Comparison of ENCODE assay signal across 17 mouse cellular contexts in the genomic region with DNA sequence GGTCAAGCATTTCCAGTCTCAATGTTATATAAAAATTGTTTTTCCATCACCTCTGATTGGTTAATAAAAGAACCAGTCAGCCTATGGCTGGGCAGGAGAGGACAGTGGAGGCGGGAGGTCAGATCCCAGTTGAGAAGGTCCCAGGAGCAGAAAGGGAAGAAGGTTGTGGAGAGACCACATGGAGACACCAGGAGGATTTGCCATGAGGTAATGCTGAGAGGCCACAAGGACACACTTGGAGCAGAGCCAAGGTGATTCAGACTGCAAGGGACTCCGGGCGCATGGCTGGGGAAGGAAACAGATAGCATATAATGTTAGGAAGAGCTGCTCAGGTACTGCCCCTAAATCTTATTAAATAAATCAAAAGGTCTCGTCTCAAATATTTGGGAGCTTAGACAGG. TPM values are rescaled to one million over a fixed set of nuclear protein-coding genes. Genes with fewer than 3 reads are reported as not detected.
DNase-seq lines count a peak whose midpoint lies in the region; ATAC-seq and TF ChIP-seq lines count a peak whose summit lies in the region.
"Had no signal": no experiment of that assay in that cellular context is flagged by ENCODE, and none has a peak within 500 bp of the region (broad histone marks: within the 10 kb centered on the region; RNA-seq: fewer than 3 reads in every experiment).

No protein-coding gene starts in this region.

- no peak for TF ChIP-seq EP300 in stomach, postnatal 0 days (optimal IDR thresholded peaks at IDR 0.05)

- TF ChIP-seq CTCF in lung, adult 2 months (IDR thresholded peaks at IDR 0.05; ENCODE audit: insufficient read depth, low read length): no peak
- TF ChIP-seq CTCF in stomach, postnatal 0 days (IDR thresholded peaks at IDR 0.05; ENCODE audit: low read depth): no peak

- peaks cover 17% of the 10 kb centered on the region for H3K36me3 ChIP-seq in embryonic facial prominence, embryonic 14.5 days (ENCODE audit: control insufficient read depth, insufficient read depth, low read length)
- H3K36me3 ChIP-seq in embryonic facial prominence, embryonic 10.5 days (replicated peaks): peaks cover 16% of the 10 kb centered on the region
- H3K36me3 ChIP-seq in stomach, postnatal 0 days (ENCODE audit: control insufficient read depth, insufficient read depth, low read length): peaks cover 10% of the 10 kb centered on the region

- no peaks in the 10 kb centered on the region for H3K9me3 ChIP-seq in embryonic facial prominence, embryonic 14.5 days (ENCODE audit: control insufficient read depth, low read length)
- no peaks in the 10 kb centered on the region for H3K9me3 ChIP-seq in embryonic facial prominence, embryonic 10.5 days
- no peaks in the 10 kb centered on the region for H3K9me3 ChIP-seq in stomach, postnatal 0 days (ENCODE audit: control insufficient read depth, low read length)
- H3K9me3 ChIP-seq: embryonic facial prominence, embryonic 15.5 days; limb, embryonic 13.5 days; midbrain, embryonic 13.5 days; neural tube, embryonic 12.5 days had no signal

- H3K27me3 ChIP-seq in embryonic facial prominence, embryonic 14.5 days (replicated peaks; ENCODE audit: control insufficient read depth, insufficient read depth, low read length): no peaks in the 10 kb centered on the region
- no peaks in the 10 kb centered on the region for H3K27me3 ChIP-seq in embryonic facial prominence, embryonic 10.5 days (replicated peaks; ENCODE audit: low read depth, poor library complexity, severe bottlenecking)
- H3K27me3 ChIP-seq in stomach, postnatal 0 days (ENCODE audit: control insufficient read depth, insufficient read depth, low read length): no peaks in the 10 kb centered on the region
- H3K27me3 ChIP-seq: embryonic facial prominence, embryonic 15.5 days; limb, embryonic 13.5 days; midbrain, embryonic 13.5 days; neural tube, embryonic 12.5 days; Patski had no signal

- no peak overlapping the region for H3K4me2 ChIP-seq in embryonic facial prominence, embryonic 14.5 days (ENCODE audit: low read depth, low read length)
- no peak overlapping the region for H3K4me2 ChIP-seq in stomach, postnatal 0 days (replicated peaks; ENCODE audit: low read depth)
- H3K4me2 ChIP-seq: embryonic facial prominence, embryonic 15.5 days; limb, embryonic 13.5 days; midbrain, embryonic 13.5 days; neural tube, embryonic 12.5 days had no signal

- H3K9ac ChIP-seq in embryonic facial prominence, embryonic 14.5 days (ENCODE audit: low read depth, low read length): no peak overlapping the region
- no peak overlapping the region for H3K9ac ChIP-seq in stomach, postnatal 0 days (ENCODE audit: low read length)
- H3K9ac ChIP-seq: embryonic facial prominence, embryonic 15.5 days; limb, embryonic 13.5 days; midbrain, embryonic 13.5 days; neural tube, embryonic 12.5 days had no signal

- no peak for ATAC-seq in embryonic facial prominence, embryonic 14.5 days (ENCODE audit: low read depth)
- peak; percentile 62 for ATAC-seq in stomach, postnatal 0 days (ENCODE audit: low FRiP score, low TSS enrichment)
- ATAC-seq: CD4-positive, CD25-positive, alpha-beta regulatory T cell, adult 4 months; forebrain, embryonic 14.5 days; midbrain, embryonic 13.5 days; Patski had no signal

- peak; percentile 25 for DNase-seq in embryonic facial prominence, embryonic 14.5 days (ENCODE audit: low spot score)
- DNase-seq in embryonic facial prominence, embryonic 10.5 days (ENCODE audit: low spot score): no peak
- peak; percentile 46 for DNase-seq in lung, postnatal 36 days
- DNase-seq in lung, adult 2 months: no peak
- peak; percentile 85 for DNase-seq in adrenal gland, postnatal 14 days
- peak; percentile 65 for DNase-seq in stomach, postnatal 0 days (ENCODE audit: low spot score)
- no peak for DNase-seq in neural tube, embryonic 10.5 days (ENCODE audit: extremely low spot score, low spot score)
- DNase-seq: gastrocnemius, postnatal 25 days; kidney, postnatal 36 days; lung, postnatal 10 days had no signal

- 68% methylated on average over 4 of the region's 4 CpGs for WGBS in embryonic facial prominence, embryonic 14.5 days
- WGBS in embryonic facial prominence, embryonic 10.5 days: 90% methylated on average over 4 of the region's 4 CpGs
- 42% methylated on average over 4 of the region's 4 CpGs for WGBS in lung, adult 2 months
- 50% methylated on average over 4 of the region's 4 CpGs for WGBS in stomach, postnatal 0 days

- no peak overlapping the region for H3K4me3 ChIP-seq in embryonic facial prominence, embryonic 14.5 days (ENCODE audit: low read depth, low read length)
- H3K4me3 ChIP-seq in embryonic facial prominence, embryonic 10.5 days: no peak overlapping the region
- no peak overlapping the region for H3K4me3 ChIP-seq in lung, adult 2 months (replicated peaks; ENCODE audit: extremely low read depth, low read depth, low read length)
- H3K4me3 ChIP-seq in stomach, postnatal 0 days (ENCODE audit: low read depth, low read length): no peak overlapping the region
- H3K4me3 ChIP-seq: embryonic facial prominence, embryonic 15.5 days; limb, embryonic 13.5 days; midbrain, embryonic 13.5 days; neural tube, embryonic 12.5 days had no signal

- no peak overlapping the region for H3K27ac ChIP-seq in embryonic facial prominence, embryonic 14.5 days (replicated peaks; ENCODE audit: low read depth, low read length)
- no peak overlapping the region for H3K27ac ChIP-seq in embryonic facial prominence, embryonic 10.5 days (replicated peaks)
- H3K27ac ChIP-seq in stomach, postnatal 0 days (replicated peaks): no peak overlapping the region
- H3K27ac ChIP-seq: embryonic facial prominence, embryonic 15.5 days; limb, embryonic 13.5 days; midbrain, embryonic 13.5 days; neural tube, embryonic 12.5 days had no signal

- no peaks in the 10 kb centered on the region for H3K4me1 ChIP-seq in embryonic facial prominence, embryonic 14.5 days (ENCODE audit: control insufficient read depth, insufficient read depth, low read length)
- peaks cover 14% of the 10 kb centered on the region for H3K4me1 ChIP-seq in embryonic facial prominence, embryonic 10.5 days
- 0 out of 2 replicates have a peak, but pooled peaks cover 2% of the 10 kb centered on the region for H3K4me1 ChIP-seq in lung, adult 2 months (ENCODE audit: control insufficient read depth, insufficient read depth, low read length)
- H3K4me1 ChIP-seq in stomach, postnatal 0 days (replicated peaks; ENCODE audit: control insufficient read depth, insufficient read depth): no peaks in the 10 kb centered on the region
- H3K4me1 ChIP-seq: limb, embryonic 13.5 days; midbrain, embryonic 13.5 days; neural tube, embryonic 12.5 days had no signal

- no peak for TF ChIP-seq POLR2A in lung, adult 2 months (IDR thresholded peaks at IDR 0.05; ENCODE audit: borderline replicate concordance, extremely low read depth, low read depth, low read length)

RNA-seq across cellular contexts. Expression of a gene that starts 32.8 kb away (rescaled TPM):
- 112 and 113 TPM in 2 replicates for polyA plus RNA-seq in embryonic facial prominence, embryonic 14.5 days (2014; fragmentation: Nextera tagmentation; extraction: Ambion mirVana)
- polyA plus RNA-seq in embryonic facial prominence, embryonic 10.5 days (2016; fragmentation: Nextera tagmentation; extraction: Ambion mirVana): 94.9 and 105 TPM in 2 replicates
- 13.1 and 24.9 TPM in 2 replicates for polyA plus RNA-seq in lung, adult 2 months (2012; rRNA removed)
- 95.1 and 99.2 TPM in 2 replicates for total RNA-seq in adrenal gland, postnatal 14 days (2021)
- 168 and 169 TPM in 2 replicates for polyA plus RNA-seq in stomach, postnatal 0 days (2015; fragmentation: Nextera tagmentation; extraction: Ambion mirVana)

RNA-seq across cellular contexts. Expression of a gene that starts 32.8 kb away (rescaled TPM):
- polyA plus RNA-seq in embryonic facial prominence, embryonic 14.5 days (2014; fragmentation: Nextera tagmentation; extraction: Ambion mirVana): 17.1 and 17.7 TPM in 2 replicates
- polyA plus RNA-seq in embryonic facial prominence, embryonic 10.5 days (2016; fragmentation: Nextera tagmentation; extraction: Ambion mirVana): 13.5 and 14.3 TPM in 2 replicates
- 11.9 and 12.9 TPM in 2 replicates for polyA plus RNA-seq in lung, adult 2 months (2012; rRNA removed)
- 31.7 and 37.9 TPM in 2 replicates for total RNA-seq in adrenal gland, postnatal 14 days (2021)
- polyA plus RNA-seq in stomach, postnatal 0 days (2015; fragmentation: Nextera tagmentation; extraction: Ambion mirVana): 8.3 and 8.4 TPM in 2 replicates

Comparison
In these comparisons a context has a peak if more than half of its experiments do, and no peak if none do; other contexts are left out.
1. DNase-seq: peak in embryonic facial prominence, embryonic 14.5 days (single experiment), lung, postnatal 36 days (single experiment), adrenal gland, postnatal 14 days (single experiment) and stomach, postnatal 0 days (single experiment); none in embryonic facial prominence, embryonic 10.5 days (single experiment), lung, adult 2 months (single experiment) and neural tube, embryonic 10.5 days (single experiment).